Mouse (Mus musculus) cerebellum, adult 2 months (tissue): ENCODE data around the gene Osgin1.

Experiments
- CTCF ChIP-seq: fragments of 200-500 bp; IDR thresholded peaks from 2 replicates; pipeline ENCODE4 v1.5.1; 2011; ENCODE audit warnings: low read depth, mild to moderate bottlenecking, control low read depth, low read length, moderate library complexity, borderline replicate concordance; ENCODE audit not compliant: insufficient read depth
- POLR2A ChIP-seq: fragments of 200-500 bp; IDR thresholded peaks from 2 replicates; pipeline ENCODE4 v1.6.1; 2011; ENCODE audit warnings: low read length, control low read depth, borderline replicate concordance; ENCODE audit not compliant: insufficient read depth

DNA sequence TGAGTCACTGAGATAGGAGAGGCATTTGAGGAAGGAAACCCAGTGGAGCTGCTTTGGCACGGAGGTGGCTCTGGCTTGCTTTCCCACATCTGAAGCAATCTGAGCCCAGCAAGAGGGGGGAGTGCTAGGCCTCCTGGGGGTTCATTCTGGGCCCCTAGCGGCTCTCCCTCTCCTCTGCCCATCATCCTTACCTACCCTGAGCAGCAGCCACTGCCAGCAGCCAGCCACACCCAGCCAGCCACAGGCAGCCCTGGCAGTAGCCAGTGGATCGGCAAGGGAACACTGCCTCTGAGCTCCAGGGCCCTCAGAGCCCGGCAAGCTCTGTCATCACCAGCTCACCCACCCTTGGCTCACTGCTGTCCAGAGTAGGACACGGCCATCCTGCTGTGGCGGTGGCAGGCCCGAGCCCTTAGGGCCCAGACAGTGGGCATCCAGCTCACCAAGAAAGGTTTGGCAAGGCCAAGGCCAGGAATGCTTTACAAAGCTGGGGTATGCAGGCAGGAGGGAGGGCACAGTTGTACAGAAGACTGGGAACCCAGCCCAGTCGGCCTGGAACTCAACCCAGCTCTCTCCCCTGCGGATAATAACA is 11.7 kb upstream of the Osgin1 start:
- no peak for TF ChIP-seq CTCF
- TF ChIP-seq POLR2A: no peak
